Mouse (Mus musculus): ENCODE data around the gene Tenm2. TPM values are rescaled to one million over a fixed set of nuclear protein-coding genes. Genes with fewer than 3 reads are reported as not detected.
A peak's percentile ranks its signal among the peaks of the same experiment; 100 is the strongest.

Gene Tenm2
- polyA plus RNA-seq, 1 experiment from 2014 or later = 39.5 TPM

- Histone ChIP-seq H3K9me3 (no peaks in the 10 kb centered on the region), H3K27ac (replicated peaks) (no peak overlapping the region), H3K4me3 (no peak overlapping the region), H3K4me2 (replicated peaks) (no peak overlapping the region), H3K36me3 (no peaks in the 10 kb centered on the region), H3K27me3 (no peaks in the 10 kb centered on the region), H3K4me1 (peaks cover 20% of the 10 kb centered on the region), H3K9ac (replicated peaks) (no peak overlapping the region)
- peak; percentile 82; the same call in 1 of the 2 replicates for ATAC-seq (replicated peaks)
- 62% methylated on average over 2 of the region's 2 CpGs for WGBS
Observed at GRCm38 (mm10) chr11:35991846-35992245, 1243.9 kb downstream of the Tenm2 start.

- Histone ChIP-seq H3K27me3 (no peaks in the 10 kb centered on the region), H3K9ac (replicated peaks) (no peak overlapping the region), H3K9me3 (no peaks in the 10 kb centered on the region), H3K4me1 (peaks cover 29% of the 10 kb centered on the region), H3K36me3 (no peaks in the 10 kb centered on the region), H3K4me3 (no peak overlapping the region), H3K27ac (replicated peaks) (peak overlapping the region; percentile 56), H3K4me2 (replicated peaks) (no peak overlapping the region)
- ATAC-seq (replicated peaks) = no peak
- 44% methylated on average over 4 of the region's 4 CpGs for WGBS
Observed at GRCm38 (mm10) chr11:35989967-35990366, 1245.8 kb downstream of the Tenm2 start.

GRCm38 (mm10) chr11:35985841-35986393 lies 1249.8 kb downstream of the Tenm2 start:
- Histone ChIP-seq H3K9ac (replicated peaks) (peak overlapping the region; percentile 44), H3K36me3 (no peaks in the 10 kb centered on the region), H3K9me3 (no peaks in the 10 kb centered on the region), H3K4me2 (replicated peaks) (peak overlapping the region; percentile 47), H3K4me3 (peak overlapping the region; percentile 28), H3K4me1 (peaks cover 20% of the 10 kb centered on the region), H3K27ac (replicated peaks) (peak overlapping the region; percentile 75), H3K27me3 (no peaks in the 10 kb centered on the region; the same call in 1 of the 2 replicates)
- ATAC-seq (replicated peaks) = peak; percentile 82
- WGBS = under 1% methylated on average over 19 of the region's 19 CpGs

- H3K27ac ChIP-seq (replicated peaks) = no peak overlapping the region
- H3K4me1 ChIP-seq = peaks cover 36% of the 10 kb centered on the region
- no peaks in the 10 kb centered on the region for H3K9me3 ChIP-seq
- no peak overlapping the region for H3K4me2 ChIP-seq (replicated peaks)
- no peak for ATAC-seq (replicated peaks)
- 87% methylated on average over 3 of the region's 3 CpGs for WGBS
- H3K9ac ChIP-seq (replicated peaks) = no peak overlapping the region
- H3K4me3 ChIP-seq = no peak overlapping the region
- H3K27me3 ChIP-seq = no peaks in the 10 kb centered on the region; the same call in 1 of the 2 replicates
- H3K36me3 ChIP-seq = no peaks in the 10 kb centered on the region
Observed at GRCm38 (mm10) chr11:35982734-35983133, 1253.0 kb downstream of the Tenm2 start.

- Histone ChIP-seq H3K4me2 (replicated peaks) (peak within 1 kb of the TSS; percentile 83), H3K36me3 (no peaks in the 10 kb centered on the region), H3K9me3 (no peaks in the 10 kb centered on the region), H3K27me3 (no peaks in the 10 kb centered on the region; the same call in 1 of the 2 replicates), H3K9ac (replicated peaks) (peak within 1 kb of the TSS; percentile 78), H3K4me3 (peak within 1 kb of the TSS; percentile 67), H3K27ac (replicated peaks) (peak within 1 kb of the TSS; percentile 71), H3K4me1 (peaks cover 47% of the 10 kb centered on the region)
- under 1% methylated on average over 47 of the region's 47 CpGs for WGBS
- peak; percentile 79 for ATAC-seq (replicated peaks)
Observed at GRCm38 (mm10) chr11:35980411-35980917, 1255.3 kb downstream of the Tenm2 start, which contains the start of gene Wwc1. Gene Wwc1, minus strand, starts transcription at chr11:35980527.

- H3K9ac ChIP-seq (replicated peaks) = peak overlapping the region; percentile 78
- peak overlapping the region; percentile 83 for H3K4me2 ChIP-seq (replicated peaks)
- H3K36me3 ChIP-seq = no peaks in the 10 kb centered on the region
- H3K27me3 ChIP-seq = no peaks in the 10 kb centered on the region; the same call in 1 of the 2 replicates
- peak overlapping the region; percentile 67 for H3K4me3 ChIP-seq
- peaks cover 47% of the 10 kb centered on the region for H3K4me1 ChIP-seq
- under 1% methylated on average over 61 of the region's 66 CpGs for WGBS
- H3K9me3 ChIP-seq = no peaks in the 10 kb centered on the region
- peak overlapping the region; percentile 71 for H3K27ac ChIP-seq (replicated peaks)
- peak; percentile 53 for ATAC-seq (replicated peaks)
Observed at GRCm38 (mm10) chr11:35979733-35980410, 1255.9 kb downstream of the Tenm2 start.

GRCm38 (mm10) chr11:35979266-35979732 lies 1256.5 kb downstream of the Tenm2 start:
- 1% methylated on average over 12 of the region's 12 CpGs for WGBS
- ATAC-seq (replicated peaks) = peak; percentile 1; the same call in 1 of the 2 replicates
- Histone ChIP-seq H3K27ac (replicated peaks) (peak overlapping the region; percentile 71; the same call in 1 of the 2 replicates), H3K9ac (replicated peaks) (peak overlapping the region; percentile 78), H3K27me3 (no peaks in the 10 kb centered on the region; the same call in 1 of the 2 replicates), H3K4me3 (peak overlapping the region; percentile 67), H3K4me2 (replicated peaks) (peak overlapping the region; percentile 83), H3K9me3 (no peaks in the 10 kb centered on the region), H3K36me3 (no peaks in the 10 kb centered on the region), H3K4me1 (peaks cover 47% of the 10 kb centered on the region)

- peaks cover 56% of the 10 kb centered on the region for H3K4me1 ChIP-seq
- H3K9ac ChIP-seq (replicated peaks) = no peak overlapping the region
- no peaks in the 10 kb centered on the region for H3K36me3 ChIP-seq
- no peaks in the 10 kb centered on the region; the same call in 1 of the 2 replicates for H3K27me3 ChIP-seq
- no peak for ATAC-seq (replicated peaks)
- no peaks in the 10 kb centered on the region for H3K9me3 ChIP-seq
- H3K4me3 ChIP-seq = 0 out of 2 replicates have a peak overlapping the region, but pooled peaks have one; percentile 67
- WGBS = 77% methylated on average over 3 of the region's 3 CpGs
- H3K4me2 ChIP-seq (replicated peaks) = peak overlapping the region; percentile 83
- H3K27ac ChIP-seq (replicated peaks) = no peak overlapping the region
Observed at GRCm38 (mm10) chr11:35977796-35978195, 1258.0 kb downstream of the Tenm2 start.

- ATAC-seq (replicated peaks) = no peak
- 41% methylated on average over 6 of the region's 6 CpGs for WGBS
- Histone ChIP-seq H3K9ac (replicated peaks) (0 out of 2 replicates have a peak overlapping the region, but pooled peaks have one; percentile 10), H3K27ac (replicated peaks) (peak overlapping the region; percentile 54), H3K4me3 (peak overlapping the region; percentile 67), H3K36me3 (no peaks in the 10 kb centered on the region), H3K4me2 (replicated peaks) (peak overlapping the region; percentile 83), H3K9me3 (no peaks in the 10 kb centered on the region), H3K4me1 (peaks cover 63% of the 10 kb centered on the region), H3K27me3 (no peaks in the 10 kb centered on the region; the same call in 1 of the 2 replicates)
Observed at GRCm38 (mm10) chr11:35977096-35977495, 1258.7 kb downstream of the Tenm2 start.

- H3K4me2 ChIP-seq (replicated peaks) = peak overlapping the region; percentile 83
- no peak overlapping the region for H3K4me3 ChIP-seq
- H3K9me3 ChIP-seq = no peaks in the 10 kb centered on the region
- H3K27ac ChIP-seq (replicated peaks) = peak overlapping the region; percentile 54; the same call in 1 of the 2 replicates
- H3K36me3 ChIP-seq = no peaks in the 10 kb centered on the region
- no peaks in the 10 kb centered on the region for H3K27me3 ChIP-seq
- H3K9ac ChIP-seq (replicated peaks) = no peak overlapping the region
- H3K4me1 ChIP-seq = peaks cover 65% of the 10 kb centered on the region
- peak; percentile 12; the same call in 1 of the 2 replicates for ATAC-seq (replicated peaks)
- 17% methylated on average over 6 of the region's 6 CpGs for WGBS
Observed at GRCm38 (mm10) chr11:35976482-35976881, 1259.3 kb downstream of the Tenm2 start.

- no peak overlapping the region for H3K9ac ChIP-seq (replicated peaks)
- H3K4me3 ChIP-seq = no peak overlapping the region
- H3K27me3 ChIP-seq = no peaks in the 10 kb centered on the region
- H3K4me1 ChIP-seq = peaks cover 64% of the 10 kb centered on the region
- no peak overlapping the region for H3K4me2 ChIP-seq (replicated peaks)
- no peak for ATAC-seq (replicated peaks)
- no peaks in the 10 kb centered on the region for H3K36me3 ChIP-seq
- no peak overlapping the region for H3K27ac ChIP-seq (replicated peaks)
- 87% methylated on average over 6 of the region's 6 CpGs for WGBS
- no peaks in the 10 kb centered on the region for H3K9me3 ChIP-seq
Observed at GRCm38 (mm10) chr11:35974632-35975450, 1260.9 kb downstream of the Tenm2 start.

All from forebrain, embryonic 15.5 days (tissue).